Mouse (Mus musculus) MN1 (cell line): ENCODE results near the gene Gpr158.
"Not testable (repeated sequence)": the region's sequence is repeated elsewhere in the genome, so short reads cannot be mapped to it uniquely, and the experiment has no call there.

ENCODE experiments used
- DNase-seq: peaks from one replicate; pipeline ENCODE4 v3.0.0-alpha.2; 2016; ENCODE audit warnings: low spot score

The Gpr158 gene

DNA sequence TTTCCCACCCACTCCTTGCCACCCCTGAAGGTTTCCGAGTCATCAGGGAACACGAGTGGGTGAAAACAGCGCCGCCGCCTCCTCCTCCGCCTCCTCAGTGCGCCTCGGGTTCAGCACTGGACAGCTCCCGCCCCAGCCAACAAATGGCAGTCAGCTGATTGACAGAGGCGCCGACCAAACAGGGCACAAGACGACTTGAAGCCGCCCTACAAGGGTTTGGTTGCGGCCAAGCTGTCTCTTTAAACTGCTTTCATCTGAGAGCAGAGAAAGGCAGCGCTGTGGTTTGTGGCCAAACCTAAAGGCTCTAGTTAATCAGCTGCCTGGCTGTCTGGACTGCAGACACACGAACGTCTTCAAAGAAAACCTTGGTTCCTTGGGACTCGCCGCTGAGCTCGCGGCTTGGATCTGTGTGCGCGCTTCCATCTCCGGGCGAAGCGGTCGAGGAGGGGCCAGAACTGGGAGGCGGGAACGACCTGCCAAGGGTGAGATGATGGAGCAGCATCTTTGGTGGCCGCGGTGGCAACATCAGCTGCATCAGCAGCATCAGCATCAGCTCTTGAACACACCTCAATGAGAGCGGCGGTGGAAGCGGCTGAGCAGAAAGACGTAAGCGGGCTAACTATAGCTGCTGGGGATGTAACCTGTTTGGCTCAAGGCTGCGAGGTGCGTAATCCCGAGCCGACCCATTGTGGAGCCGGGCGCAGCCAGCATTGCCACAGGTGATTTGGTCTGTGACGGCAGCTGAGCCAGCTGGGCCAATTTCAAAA lies at the start of gene Gpr158:
Gene Gpr158 (plus strand): TSS at position 198 of the 767 bp plus-strand sequence.
- no peak for DNase-seq

DNA sequence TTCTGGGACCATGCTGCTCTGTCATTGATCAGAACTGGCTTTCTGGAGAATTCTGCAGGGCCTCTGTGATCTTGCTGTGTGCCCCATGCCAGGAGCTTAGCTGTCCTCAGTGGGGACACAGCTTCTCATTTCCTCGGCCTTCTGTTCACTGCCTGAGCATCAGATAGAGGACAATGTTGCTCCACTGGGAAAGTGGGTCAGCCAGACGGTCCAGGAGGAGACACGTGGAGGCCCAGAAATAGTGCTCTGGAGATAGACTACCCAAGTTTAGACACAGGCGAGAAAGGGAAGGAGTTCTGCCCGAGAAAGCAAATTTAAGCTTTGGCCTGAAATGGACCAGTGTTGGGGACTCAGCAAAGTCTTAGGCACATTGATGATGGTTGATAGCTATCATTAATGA lies 23.5 kb upstream of the Gpr158 start:
- no peak for DNase-seq

DNA sequence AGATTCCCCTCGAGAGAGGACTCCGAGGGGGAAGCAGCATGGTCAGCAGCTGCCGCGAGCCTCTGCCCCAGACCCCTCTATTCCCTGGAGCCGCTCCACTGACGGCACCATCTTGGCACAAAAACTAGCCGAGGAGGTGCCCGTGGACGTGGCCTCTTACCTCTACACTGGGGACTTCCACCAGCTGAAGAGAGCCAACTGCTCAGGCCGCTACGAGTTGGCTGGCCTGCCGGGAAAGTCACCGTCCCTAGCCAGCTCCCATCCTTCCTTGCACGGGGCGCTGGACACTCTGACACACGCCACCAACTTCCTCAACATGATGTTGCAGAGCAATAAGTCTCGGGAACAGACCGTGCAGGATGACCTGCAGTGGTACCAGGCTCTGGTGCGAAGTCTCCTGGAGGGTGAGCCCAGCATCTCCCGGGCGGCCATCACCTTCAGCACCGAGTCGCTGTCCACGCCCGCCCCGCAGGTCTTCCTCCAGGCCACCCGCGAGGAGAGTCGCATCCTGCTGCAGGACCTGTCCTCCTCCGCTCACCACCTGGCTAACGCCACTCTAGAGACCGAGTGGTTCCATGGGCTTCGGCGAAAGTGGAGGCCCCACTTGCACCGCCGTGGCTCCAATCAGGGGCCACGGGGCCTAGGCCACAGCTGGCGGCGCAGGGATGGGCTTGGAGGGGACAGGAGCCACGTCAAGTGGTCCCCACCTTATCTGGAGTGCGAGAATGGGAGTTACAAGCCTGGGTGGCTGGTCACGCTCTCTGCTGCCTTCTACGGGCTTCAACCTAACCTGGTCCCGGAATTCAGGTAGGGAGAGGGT lies 1.2 kb downstream of the Gpr158 start:
- DNase-seq: no peak

DNA sequence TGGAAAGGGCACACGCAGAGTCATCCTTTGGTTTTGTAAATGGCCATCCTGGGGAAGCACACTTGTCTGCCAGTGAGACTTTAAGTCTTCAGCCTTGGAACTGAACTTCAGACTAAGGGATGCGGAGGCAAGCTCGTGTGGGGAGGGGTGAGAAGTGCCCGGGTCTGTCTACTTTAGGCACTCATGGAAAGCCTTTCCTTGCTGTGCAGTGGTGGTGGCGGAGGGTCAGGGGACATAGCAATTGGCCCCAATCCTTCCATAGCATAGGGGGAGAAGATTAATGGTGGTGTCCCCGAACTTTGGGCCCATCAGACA lies 1.8 kb downstream of the Gpr158 start:
- DNase-seq: no peak

DNA sequence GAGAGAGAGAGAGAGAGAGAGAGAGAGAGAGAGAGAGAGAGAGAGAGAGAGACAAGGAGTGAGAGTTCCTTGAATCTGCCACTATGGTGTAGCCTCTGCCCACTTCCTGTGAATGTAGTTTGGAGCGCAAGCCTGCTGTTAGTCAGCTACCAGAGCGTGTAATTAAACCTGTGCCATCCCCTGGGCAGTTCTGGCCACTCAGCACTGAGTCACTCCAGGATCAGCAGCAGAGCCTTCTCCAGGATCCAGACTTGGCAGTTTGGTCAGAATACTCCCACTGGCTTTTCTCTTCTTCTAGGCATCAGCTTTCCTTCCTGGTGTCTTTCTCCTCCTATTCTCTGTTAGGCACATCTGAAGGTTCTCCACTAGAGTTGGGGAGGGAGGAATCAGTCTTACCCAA lies 2.2 kb downstream of the Gpr158 start:
- no peak for DNase-seq

DNA sequence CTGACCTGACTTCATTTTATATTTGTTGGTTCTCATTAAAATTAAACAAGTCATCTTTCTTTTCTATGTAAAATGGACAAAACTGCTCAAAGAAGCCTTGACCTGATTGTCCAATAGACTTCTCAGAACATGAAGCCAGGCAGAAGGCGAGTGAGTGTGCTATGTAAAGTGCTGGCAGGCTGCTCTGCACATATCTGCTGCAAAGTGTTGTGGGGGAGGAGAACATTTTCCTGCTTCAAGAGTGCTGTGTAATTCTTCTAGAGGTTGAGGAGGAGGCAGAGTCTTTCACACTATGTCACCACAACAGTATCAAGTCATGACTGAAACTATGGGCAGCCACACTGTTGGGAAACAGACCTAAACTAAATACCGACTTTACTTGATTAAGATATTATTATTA lies 12.2 kb downstream of the Gpr158 start:
- no peak for DNase-seq

DNA sequence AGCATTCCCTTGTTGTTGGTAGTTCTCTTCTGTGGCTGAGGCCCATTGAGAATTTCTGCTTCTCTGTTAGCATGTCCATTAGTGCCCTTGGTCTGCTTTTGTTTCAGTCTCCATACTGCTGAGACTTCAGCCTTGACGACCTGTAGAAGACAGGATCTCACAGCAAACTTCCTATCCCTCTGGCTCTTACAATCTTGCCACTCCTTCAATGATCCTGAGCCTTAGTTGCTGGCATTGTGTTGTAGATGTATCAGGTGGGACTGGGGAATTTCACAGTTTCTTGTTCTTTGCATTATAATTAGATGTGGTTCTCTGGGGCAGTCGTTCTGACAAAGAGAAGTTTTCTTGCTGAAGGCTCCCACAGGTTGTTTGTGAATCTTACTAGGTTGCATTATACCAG lies 25.4 kb downstream of the Gpr158 start:
- DNase-seq: no peak

DNA sequence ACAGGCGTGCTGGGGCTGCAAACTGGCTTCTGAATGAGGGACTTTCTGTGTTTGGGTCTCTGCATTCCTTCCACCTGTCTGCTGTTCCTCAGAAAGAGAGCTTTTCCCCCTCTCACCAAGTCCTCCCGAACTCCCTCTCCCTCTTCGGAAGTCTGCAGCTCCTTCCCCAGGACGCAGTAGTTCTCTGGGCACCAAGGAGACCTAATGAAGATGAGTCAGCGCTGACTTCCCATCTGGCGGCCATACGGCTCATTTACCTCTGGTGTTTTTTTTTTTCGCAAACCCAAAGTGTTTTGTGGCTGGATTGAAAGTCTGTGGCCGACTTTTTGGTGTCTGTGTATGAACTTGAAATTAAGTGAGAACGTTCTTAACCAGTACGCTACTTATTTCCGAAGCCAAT lies 30.0 kb downstream of the Gpr158 start:
- DNase-seq: no peak

DNA sequence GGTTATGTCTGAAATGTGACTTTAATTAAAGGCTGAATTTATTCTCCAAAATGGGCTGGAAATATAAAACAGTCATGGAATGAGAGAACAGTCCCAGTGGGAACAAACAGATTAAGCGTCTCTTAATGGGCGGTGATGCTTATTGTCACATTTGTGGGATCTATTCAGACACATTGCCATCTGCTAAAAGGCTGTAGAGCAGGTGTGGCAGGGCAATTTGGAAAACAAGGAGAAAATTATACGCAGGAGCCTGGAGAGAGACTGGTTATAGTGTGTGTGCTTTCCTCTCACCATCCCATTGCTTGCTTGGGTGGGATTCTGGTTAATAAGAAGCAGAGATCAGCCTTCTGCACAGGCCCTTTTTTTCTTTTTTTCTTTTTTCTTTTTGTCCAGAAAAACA lies 32.3 kb downstream of the Gpr158 start:
- no peak for DNase-seq

DNA sequence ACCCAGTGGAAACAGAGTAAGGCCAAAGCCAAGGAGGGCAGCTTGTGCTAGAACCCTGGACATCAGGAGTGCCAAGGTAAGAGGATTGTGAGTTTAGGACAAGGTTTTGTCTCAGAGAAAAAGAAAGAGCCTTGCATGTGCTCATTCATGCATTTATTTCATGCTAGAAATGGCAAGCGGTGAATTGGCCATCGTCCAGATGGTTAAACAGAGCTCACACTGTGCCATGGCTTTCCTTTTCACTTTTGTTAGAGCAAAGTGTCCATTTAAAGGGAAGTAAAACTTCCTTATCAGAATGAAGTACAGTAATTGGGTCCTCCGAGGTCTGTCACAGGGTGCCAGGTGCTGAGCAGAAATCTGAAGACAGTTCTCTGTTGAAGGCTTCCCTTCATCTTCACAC lies 38.3 kb downstream of the Gpr158 start:
- DNase-seq: no peak

DNA sequence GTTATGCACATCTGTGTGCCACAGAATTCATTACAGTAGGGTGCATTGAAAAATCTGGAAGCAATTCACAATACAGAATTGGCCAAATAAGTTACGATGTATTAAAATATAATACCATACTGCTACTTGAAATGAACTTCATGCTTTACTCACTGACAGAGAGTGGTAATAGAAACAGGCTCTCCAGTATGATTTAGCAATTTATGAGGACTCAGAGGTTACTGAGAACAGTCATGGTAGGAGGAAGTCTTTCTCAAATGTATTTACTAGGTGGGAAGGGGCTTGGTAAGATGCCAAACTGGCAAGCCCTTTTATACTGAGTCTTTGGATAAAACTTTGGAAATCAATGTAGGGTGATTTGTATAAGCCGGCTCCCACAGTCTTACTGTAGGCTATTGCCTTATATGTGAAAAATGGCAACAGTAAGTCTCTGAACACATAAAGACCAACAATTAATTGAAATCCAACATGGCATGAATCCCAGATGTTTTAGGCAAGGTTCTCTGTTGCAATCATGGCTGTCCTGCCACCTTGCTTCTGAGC lies 40.2 kb downstream of the Gpr158 start:
- no peak for DNase-seq

DNA sequence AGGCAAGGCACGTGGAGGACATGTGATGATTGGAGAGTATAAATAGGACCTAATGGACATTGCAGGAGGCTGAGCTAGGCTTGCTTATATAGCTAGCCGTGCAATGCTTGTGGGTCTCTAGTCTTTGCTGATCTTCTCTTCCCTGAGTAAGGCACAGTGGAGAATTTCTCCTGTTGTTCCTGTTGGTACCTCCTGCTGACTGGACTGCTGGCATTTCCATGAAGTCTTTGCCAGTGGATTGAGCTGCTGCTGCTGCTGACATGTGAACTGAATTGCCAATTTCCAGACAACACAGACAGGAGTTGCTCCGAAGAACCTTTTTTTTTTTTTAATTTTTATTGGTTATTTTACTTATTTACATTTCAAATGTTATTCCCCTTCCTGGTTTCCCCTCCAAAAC lies 41.5 kb downstream of the Gpr158 start:
- no peak for DNase-seq

DNA sequence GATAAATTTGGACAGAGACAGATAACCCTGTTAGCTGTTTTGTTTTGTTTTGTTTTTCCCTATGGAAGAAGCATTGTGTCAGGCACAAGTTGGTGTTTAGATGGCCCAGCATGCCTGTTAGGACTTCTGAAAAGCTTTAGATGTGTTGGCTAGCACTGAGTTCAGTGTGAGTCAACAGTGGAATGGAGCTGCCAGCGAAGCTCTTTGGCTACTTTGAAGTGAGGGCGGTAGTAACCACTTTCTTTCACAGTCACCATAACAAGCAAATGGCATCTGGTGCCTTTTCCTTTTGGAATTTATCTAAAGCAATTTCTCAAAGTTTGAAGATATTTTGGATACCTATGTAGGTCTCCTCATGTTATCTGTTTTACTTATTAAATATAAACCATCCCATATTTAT lies 62.9 kb downstream of the Gpr158 start:
- DNase-seq: no peak

DNA sequence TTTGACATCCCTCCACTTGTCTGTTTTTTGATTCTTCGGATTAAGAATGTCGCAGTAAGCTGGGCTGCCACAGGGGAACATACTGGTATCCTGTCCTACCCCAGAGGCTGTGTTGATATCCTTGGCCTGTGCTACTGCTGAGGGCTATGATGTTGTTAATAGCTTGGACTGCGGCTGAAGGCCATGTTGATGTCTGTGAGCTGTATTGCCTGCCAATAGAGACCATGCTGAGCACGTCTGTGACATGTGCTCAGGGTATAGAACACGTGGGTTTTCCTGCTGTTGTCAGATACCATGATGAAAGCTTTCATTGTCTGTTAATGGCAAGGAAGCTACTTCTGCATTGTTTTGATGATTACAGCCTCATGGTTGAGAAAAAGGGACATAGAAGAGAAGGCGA lies 63.8 kb downstream of the Gpr158 start:
- DNase-seq: no peak

DNA sequence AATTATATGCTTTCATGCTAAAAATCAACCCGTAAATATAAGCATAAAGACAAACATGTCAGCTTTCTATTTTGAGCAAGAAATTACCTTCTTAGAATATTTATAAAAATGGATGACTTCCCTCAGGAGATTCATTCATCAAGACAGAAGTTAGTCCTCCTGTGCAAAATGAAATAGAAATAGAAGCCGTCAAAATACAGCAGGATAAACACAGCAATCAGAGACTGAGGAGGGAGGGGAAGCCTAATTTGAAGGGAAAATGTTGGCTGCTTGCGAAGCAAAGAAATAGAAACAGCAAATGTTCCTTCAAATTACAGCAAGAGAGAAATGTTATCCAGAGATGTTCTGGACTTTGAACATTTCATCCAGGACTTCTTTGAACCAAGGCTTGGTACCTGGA lies 72.3 kb downstream of the Gpr158 start:
- DNase-seq: no peak

DNA sequence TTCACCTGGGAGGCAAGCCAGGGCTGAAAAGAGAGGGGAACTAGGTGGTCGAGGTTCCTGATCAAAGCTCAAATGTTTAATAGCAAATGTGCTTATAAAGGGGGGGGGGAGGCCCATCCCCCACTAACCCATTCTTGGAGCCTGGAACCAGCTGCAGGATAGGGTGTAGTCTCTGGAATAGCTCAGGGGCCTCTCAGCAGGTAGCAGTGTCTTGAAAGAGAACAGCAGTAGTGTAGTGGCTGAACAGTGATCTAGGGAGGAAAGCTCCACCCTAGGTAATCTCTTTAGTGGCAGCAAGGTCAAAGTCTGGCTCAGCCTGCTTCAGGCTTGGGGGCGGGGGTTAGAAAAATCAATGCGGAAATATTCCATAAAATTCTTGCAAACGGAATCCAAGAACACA lies 93.3 kb downstream of the Gpr158 start:
- DNase-seq: not testable (repeated sequence)

DNA sequence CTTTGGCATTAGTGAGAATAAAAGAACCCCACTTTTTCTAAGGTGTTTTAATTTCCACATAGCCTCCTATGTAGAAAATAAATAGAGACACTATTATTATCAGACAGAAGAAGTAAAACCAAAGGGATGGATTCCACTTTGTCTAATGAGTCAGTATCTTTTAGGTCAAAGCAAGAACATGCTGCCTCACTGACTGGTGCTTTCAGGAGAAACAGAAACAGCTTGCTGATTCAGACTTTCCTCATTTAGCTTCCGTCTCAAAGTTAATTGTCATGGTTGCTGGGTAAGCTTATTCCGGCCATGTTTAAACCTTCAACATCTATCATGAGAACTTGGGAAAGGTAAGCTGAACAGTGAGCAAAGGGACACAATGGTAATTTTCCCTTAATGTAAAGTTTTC lies 107.6 kb downstream of the Gpr158 start:
- no peak for DNase-seq

DNA sequence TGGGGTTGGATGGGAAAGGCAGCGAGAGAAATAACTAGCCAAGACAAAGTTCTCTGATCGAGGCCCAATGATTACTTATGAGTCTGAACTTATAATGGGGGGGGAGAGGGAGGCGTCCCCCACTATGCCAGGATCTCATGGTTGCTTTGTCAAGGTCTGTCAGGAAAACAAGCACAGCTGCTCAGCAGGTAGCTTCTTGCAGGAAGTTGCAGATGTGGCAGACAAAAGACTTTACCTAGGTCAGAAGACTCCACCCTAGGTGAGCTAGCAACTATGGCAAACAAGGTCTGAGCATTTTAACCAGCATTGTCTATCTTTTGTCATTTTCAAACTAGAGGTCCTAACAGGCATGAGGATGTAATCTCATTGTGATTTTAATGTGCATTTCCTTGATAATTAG lies 129.5 kb downstream of the Gpr158 start:
- DNase-seq: no peak

DNA sequence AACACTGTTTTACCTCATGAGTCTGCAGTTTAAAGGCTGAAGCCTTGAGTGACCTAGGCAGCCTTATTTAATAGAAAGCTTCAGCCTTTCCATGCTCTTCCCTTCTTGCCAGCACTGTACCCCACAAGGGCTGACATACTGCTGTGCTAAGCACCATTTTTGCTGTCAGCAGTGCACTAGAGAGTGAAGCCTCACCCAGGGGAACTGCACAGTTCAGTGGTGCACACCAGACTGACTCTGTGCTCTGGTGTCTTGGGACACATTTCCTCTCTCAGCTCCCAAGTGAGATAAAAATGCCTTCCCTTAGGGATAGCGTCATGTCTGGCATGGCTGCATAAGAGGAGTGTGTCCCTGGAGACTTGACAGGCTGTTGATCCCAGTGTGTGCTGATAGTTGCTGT lies 130.6 kb downstream of the Gpr158 start:
- no peak for DNase-seq

DNA sequence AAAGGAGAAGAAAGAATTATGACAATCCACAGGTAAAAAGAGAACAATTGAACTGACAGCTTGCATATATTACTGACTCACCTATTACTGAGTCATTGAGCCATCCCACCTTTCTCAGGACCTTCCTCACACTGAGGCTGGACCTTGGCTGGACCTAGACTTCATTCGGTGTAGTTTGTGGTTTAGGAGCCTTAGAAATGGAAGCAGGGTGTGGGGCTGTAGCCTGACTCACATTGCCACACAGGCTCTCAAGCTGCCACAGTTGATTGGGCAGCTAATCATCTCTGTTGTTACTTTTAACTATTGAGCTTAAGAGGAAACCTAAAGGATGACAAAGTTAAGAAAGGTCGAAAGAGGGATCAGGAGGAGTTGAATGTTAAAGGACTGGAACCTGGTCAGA lies 132.1 kb downstream of the Gpr158 start:
- no peak for DNase-seq

DNA sequence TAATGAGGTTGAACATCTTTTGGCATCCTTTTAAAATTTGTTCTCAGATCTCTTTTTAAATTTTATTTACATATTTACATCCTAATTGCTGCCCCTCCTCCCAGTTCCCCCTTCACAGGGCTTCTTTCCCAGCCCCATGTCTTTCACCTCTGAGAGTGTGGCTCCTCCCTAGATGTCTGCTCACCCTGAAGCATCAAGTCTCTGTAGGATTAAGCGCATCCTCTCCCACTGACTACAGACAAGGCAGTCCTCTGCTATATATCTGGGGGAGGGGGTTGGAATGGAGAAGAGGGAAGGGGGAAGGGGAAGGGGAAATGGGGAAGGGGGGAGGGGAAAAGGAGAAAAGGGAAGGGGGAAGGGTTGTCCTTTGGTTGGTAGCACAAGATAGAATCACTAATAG lies 140.1 kb downstream of the Gpr158 start:
- no peak for DNase-seq

DNA sequence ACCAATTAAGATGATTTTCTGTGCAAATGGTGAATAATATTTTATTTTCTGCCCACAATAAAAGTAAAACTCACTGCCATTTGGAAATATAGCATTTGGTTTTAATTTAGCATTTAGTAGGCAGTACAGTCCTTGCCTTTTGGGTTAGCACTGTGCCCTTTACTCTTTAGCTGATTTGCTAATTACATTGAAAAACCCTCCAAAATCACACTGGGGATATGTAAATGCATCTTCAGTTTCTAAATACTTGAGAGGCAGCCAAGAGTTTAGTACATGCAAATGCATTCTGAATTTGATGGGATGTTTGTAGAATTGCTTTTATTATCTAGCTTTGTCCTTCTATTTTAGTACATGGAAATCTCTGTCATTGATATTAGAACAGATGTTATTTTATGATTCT lies 163.4 kb downstream of the Gpr158 start:
- DNase-seq: no peak

DNA sequence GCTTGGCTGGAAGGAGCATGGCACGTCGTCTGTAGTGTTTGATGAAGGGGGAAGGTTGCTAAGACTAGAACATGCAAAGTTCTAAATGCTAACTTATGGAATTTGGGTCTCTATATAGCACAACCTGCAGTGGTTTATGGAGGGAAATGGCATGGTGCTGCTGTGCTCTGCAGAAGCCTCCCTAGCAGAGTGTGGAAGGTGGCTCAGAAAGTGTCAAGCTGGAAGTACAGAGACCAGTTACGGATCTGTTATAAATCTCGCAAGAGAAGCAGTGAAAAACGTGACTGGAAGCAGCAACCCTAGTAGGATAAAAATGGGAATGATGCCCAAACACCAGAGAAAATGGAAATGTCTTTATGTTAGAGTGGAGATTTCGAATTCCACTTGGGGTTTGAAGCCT lies 251.8 kb downstream of the Gpr158 start:
- no peak for DNase-seq

DNA sequence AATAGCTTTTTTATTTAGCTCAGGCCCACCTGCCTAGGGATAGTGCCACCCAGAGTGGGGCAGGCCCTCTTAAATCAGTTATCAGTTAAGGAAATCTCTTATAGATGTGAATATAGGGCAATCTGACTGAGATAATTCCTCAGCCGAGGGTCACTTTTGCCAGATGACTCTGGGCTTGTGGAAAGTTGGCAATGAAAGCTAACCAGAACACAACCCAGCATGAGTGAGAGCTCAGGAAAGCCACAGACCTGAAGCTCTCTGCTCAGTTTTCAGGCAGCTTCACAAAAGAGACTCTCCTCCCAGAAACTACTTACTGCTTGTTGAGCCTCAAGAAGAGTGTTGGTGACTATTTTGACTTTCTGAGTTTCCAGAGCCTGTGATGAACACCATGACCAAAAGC lies 264.8 kb downstream of the Gpr158 start:
- DNase-seq: no peak
